Mouse (Mus musculus) spleen, embryonic (tissue): ENCODE measurements around the gene Lamc1.

ENCODE experiments used
- CTCF ChIA-PET: fragments of 350-600 bp; sonication (Branson Sonifier 250); formaldehyde crosslinking; loops from one replicate; lab custom pipeline; 2022; lab: Charles Lee

Lamc1 gene

DNA sequence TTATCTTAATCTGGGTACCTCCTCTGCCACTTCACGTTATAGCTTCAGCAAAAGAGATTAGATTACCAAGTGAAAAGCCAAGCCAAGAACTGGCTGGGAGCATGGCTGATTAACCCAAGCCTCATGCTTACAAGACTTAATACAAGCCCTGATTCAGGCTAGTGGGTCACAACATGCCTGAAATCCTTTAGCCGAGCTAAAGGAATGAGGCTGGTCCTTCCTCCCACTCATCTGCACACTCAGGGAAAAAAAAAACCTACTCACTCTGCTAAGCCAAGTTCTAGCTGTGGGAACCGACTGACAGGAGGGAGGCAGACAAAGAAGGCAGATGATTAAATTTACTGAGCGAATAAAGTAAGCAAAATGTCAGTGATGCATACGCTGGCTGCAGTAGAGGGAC lies 65.7 kb downstream of the Lamc1 start:
- CTCF ChIA-PET, result no interaction called here

DNA sequence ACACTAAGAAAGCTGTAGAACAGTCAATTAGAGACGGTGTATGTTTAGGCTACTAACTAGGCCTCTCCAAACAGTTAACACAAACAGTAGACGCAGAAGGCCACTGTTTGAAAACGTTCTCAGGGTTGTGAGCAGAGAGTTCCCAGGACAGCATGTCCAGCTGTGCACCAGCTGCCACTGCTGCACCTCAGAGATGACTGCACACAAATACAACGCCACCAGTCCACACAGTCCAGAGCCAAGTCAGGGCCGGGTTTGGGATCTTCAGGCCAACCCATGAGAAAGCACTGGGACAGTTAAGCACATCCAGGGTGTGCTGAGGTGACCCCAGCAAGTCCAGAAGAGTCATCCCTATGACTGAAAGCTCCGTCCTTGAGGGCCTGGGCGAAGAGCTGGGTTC lies 67.0 kb downstream of the Lamc1 start:
- CTCF ChIA-PET, result no interaction called here

GRCm38 (mm10) chr1:153265066-153265465 lies 67.5 kb downstream of the Lamc1 start:
- CTCF ChIA-PET, result no interaction called here

DNA sequence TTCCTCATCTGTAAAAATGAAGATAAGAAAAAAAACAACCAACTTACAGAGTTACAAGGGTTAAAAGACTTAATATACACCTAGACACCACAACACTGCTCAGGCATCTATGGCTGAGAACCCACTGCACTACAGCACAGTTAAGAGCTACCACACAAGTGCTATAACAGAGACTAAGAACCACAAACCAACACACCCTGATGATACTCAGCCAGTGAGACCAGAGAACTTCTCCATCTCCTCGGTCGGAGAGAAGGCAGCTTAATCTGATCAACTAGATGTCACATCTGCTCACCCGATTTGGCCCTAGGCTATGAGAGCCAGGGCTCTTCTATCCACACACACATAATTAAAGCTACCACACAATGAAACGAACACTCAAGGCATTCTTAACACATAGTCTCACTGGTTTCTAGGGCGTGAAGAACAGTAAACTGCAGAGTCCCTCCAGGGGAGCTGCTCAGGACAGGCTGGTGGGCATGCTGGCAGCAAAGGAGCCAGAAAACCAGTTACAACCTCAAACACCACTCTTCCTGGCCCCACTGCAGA lies 72.8 kb downstream of the Lamc1 start:
- CTCF ChIA-PET, result no interaction called here

DNA sequence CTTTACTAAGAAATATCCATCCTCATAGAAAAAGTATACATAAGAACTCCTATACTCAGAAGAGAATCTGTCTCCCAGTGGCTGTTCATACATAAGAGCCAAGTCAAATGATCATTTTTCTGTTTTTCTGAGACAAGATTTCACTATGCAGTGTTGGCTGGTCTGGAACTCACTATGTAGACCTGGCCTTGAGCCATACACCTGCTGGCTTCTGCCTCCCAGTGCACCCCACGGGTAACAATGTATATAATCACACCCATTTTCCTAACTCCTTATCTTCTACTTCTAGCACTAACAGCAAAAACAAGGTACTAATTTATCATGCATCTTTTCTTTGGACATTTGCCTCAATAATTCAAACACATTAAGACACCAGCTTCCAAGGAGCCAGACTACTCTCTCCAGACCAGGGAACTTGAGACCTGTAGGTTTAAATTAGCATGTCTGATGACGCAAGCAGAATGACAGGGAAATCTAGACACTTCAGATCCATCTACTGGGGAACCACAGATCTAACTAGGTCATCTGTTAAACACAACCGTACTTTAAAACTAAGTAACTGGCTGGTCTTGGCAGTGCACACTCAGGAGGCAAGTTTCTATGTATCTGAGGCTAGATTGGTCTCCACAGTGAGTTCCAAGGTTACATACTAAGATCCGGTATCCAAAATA lies 79.9 kb downstream of the Lamc1 start:
- CTCF ChIA-PET, result no interaction called here

- CTCF ChIA-PET, result no interaction called here
Measured at GRCm38 (mm10) chr1:153251590-153252206, 80.9 kb downstream of the Lamc1 start.

DNA sequence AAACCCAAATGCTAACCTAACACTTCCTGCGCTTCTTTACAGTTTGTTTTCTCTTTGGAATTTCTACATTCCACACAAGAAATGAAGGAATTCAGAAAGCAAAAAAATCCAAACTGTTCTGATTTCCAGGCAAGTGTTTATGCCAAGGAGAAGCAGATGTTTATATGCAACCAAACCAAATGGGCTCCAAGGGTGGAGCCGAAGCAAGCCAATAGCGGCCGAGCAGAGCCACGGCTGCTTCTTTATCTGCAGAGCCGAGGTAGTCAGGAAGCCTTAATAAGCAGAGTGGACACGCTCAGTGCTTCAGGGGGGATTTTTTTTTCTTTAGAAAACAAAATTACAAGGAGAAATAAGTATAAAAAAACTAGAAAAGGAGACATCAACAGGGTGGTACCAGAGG lies 91.2 kb downstream of the Lamc1 start:
- CTCF ChIA-PET, result no interaction called here

GRCm38 (mm10) chr1:153235576-153235975 lies 97.0 kb downstream of the Lamc1 start:
- CTCF ChIA-PET, result no interaction called here

DNA sequence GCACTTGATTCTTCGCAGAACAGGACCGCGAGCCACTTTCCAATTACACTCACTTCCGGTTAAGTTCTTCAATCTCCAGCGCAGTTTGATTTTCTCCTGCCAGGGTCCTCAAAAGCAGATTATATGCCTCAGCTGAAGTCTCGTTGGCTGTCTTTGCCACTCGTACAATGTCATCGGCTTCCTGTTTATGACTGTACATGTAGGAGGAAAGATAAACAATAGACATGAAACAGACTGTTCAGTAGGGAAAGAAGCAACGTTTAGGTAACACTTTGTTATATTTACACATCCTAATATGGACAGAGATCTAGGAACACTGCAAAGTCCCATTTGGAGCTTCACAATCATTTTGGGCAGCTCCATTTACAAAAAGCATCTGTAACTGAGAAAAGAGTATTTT lies 100.9 kb downstream of the Lamc1 start:
- CTCF ChIA-PET, result interaction anchor here (0.5 kb wide), 1 partner anchor 464 kb away, joined by 3 read pairs; no protein-coding TSS in a partner anchor

GRCm38 (mm10) chr1:153227916-153228315 lies 104.7 kb downstream of the Lamc1 start:
- CTCF ChIA-PET, result no interaction called here

- CTCF ChIA-PET, result no interaction called here
Measured at GRCm38 (mm10) chr1:153227096-153227495, 105.5 kb downstream of the Lamc1 start.

DNA sequence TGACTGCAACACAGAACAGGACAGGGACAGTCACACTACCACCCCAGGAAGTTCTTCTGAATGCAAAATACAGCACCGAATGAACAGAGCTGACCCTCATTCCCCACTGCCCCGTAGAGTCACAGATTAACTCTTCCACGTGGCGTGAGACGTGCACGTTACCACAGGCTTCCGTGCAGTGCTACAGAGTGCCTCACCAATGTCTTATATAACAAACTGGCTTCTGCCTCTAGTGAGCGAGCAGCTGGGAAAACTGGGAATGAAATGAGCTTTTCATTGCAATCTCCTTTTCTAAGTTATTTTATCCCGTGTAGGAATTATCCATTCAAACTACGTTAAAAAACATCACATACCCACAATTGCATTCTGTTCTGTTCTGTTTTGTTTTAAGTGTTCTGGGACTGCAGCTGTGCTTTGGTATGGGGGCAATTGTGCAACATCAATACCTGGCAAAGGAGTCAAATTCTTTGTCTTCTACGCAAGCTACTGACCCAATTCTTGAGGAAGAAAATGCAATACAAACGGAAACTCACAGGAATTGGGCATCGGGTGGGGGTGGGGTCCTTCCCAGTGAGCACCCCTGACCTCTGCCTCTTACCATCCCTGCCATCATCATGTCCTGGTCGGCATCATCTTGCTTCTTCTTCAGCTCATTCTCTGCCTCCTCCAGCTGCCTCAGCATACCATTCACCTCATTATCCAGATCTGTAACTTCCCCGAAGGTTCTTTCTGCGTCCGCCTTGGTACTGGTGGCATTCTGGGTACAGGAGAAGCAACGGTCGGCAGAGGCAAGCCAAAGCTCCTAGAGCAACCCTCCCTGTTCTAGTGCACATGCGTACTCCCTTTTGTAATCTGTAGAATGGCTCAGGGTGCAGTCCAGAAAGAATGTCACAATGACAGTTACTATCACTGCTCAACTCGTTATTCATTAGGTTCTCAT lies 106.5 kb downstream of the Lamc1 start:
- CTCF ChIA-PET, result no interaction called here

- CTCF ChIA-PET, result no interaction called here
Measured at GRCm38 (mm10) chr1:153224331-153224730, 108.3 kb downstream of the Lamc1 start.

DNA sequence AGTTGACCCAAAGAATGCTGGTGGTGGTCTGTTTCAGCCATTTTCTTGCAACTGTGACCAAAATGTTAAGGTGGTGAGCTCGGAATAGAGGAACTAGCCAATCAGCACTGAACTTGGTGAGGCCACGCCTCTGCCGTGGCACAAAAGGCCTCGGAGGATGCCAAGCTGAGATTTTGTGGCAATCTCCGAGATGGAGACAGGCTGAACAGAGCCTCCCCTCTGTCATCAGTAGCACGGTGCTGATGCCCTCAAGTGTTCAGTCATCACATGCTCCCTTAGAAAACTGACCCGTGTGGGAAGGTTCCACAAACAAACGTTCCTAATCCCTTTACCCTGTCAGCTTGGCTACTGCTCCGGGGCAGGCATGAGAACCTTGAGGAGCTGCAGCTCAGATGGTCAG lies 113.2 kb downstream of the Lamc1 start:
- CTCF ChIA-PET, result no interaction called here

DNA sequence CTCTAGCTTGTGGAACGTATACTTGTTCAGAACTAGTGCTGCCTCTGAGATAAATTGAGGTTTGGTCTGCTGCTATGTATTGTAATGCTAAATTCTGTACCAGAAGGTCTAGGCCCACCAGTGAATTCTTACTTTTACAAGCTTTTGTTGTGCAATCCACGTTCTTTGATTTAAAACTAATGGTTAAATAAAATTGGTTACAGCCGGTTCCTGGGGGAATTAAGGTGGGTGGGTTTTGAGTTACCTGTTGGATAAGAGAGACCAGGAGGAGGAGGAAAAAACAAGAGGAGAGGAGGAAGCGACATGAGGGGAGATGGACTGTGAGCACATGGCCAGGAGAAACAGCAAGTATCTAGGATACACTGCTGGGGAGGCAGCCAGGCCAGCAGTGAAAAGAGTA lies 116.1 kb downstream of the Lamc1 start:
- CTCF ChIA-PET, result interaction anchor here (0.6 kb wide), 1 partner anchor 14 kb away, joined by 3 read pairs; no protein-coding TSS in a partner anchor

- CTCF ChIA-PET, result no interaction called here
Measured at GRCm38 (mm10) chr1:153215676-153216075, 116.9 kb downstream of the Lamc1 start.

DNA sequence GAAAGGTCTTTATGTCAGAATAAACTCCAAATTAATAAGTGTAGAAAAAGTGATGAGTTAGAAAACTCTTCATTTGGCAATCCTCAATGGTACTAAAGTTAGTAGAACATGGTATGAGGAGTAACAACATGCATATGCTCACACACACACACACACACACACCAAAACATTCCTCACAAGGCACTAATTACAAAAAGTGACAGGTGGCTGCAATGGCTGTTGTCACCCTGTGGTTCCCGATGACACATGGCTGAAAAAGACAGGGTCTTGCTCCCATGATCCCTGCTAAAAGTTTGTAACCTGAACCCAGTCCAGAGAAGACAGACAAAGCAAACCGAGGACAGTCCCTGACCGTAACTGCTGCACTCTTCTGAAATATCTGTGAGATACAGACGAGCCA lies 121.6 kb downstream of the Lamc1 start:
- CTCF ChIA-PET, result no interaction called here

DNA sequence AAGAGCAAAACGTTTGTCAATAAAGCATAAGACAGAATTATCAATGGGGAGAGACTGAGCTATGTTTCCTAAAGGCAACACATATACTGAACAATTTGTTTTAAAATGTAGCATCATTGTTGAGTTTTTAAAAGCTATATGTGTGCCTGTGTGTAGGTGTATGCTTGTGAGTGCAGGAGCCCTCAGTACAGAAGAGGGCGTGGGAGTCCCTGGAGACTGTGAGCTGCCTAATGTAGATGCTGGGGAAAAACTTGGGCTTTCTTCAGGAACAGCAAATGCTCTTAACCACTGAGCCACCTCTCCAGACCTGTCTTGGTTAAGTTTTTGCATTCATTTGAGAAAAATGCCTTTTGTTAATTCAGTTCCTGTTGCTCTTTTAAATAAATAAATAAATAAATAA lies 122.4 kb downstream of the Lamc1 start:
- CTCF ChIA-PET, result no interaction called here

DNA sequence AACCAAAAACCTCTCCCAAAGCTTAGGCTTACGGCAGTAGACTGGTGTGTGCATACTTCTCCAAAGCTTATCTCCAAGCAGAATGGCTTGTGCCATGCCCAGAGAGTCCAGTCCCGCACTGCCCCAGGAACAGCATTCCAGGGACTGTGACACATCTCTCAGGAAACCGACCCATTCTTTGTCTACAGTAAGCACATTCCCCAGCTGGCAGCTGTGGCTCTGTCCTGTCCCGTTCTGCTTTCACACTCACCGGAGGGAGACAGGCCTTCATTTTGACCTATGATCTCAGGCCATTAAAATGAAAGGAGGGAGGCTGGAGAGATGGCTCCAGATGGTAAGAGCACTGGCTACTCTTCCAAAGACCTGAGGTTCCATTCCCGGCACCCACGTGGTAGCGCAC lies 130.4 kb downstream of the Lamc1 start:
- CTCF ChIA-PET, result no interaction called here

DNA sequence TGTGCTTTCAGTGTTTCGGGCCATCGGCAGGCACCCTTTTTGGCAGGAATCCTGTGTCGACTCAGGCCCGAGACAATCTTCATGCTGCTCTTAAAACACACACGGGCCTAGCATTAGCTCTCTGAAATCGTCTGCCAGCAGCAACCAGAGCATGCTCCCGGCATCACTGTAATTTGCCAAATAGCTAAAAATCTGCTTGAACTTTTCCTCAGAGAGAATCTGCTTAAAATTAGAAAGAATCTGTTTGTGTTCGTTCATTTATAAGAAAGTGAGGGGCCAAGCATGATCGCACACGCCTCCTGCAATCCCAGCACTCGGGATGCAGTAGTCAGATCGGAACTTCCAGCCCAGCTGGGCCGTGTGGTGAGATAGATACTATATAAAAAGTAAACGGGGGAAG lies 131.1 kb downstream of the Lamc1 start:
- CTCF ChIA-PET, result no interaction called here

GRCm38 (mm10) chr1:153197316-153197850 lies 135.2 kb downstream of the Lamc1 start:
- CTCF ChIA-PET, result no interaction called here

GRCm38 (mm10) chr1:153192945-153193344 lies 139.6 kb downstream of the Lamc1 start:
- CTCF ChIA-PET, result no interaction called here
